Mouse (Mus musculus) forebrain, embryonic 15.5 days (tissue): ENCODE measurements around the gene Rnf4. TPM values are rescaled to one million over a fixed set of nuclear protein-coding genes. Genes with fewer than 3 reads are reported as not detected.

Experiments
- ATAC-seq: fragments of 200-750 bp; cut with Nextera tagmentation; replicated peaks from 2 replicates; pipeline ENCODE4 v1.8.0; 2017; ENCODE audit warnings: mild to moderate bottlenecking, moderate TSS enrichment, moderate library complexity
- H3K27ac ChIP-seq: fragments of 300-500 bp; sonication (generic); replicated peaks from 2 replicates; pipeline ENCODE4 v1.5.1; 2015; ENCODE audit warnings: mild to moderate bottlenecking, inconsistent platforms
- H3K27me3 ChIP-seq: fragments of 300-500 bp; sonication (generic); 2 replicates; pipeline ENCODE4 v1.6.1; 2015; ENCODE audit warnings: inconsistent platforms
- H3K36me3 ChIP-seq: fragments of 300-500 bp; sonication (generic); 2 replicates; pipeline ENCODE4 v1.6.1; 2015; ENCODE audit warnings: mild to moderate bottlenecking, inconsistent platforms
- H3K4me1 ChIP-seq: fragments of 300-500 bp; sonication (generic); 2 replicates; pipeline ENCODE4 v1.6.1; 2015; ENCODE audit warnings: inconsistent platforms
- H3K4me2 ChIP-seq: fragments of 300-500 bp; sonication (generic); replicated peaks from 2 replicates; pipeline ENCODE4 v1.6.1; 2015; ENCODE audit warnings: mild to moderate bottlenecking, inconsistent platforms
- H3K4me3 ChIP-seq: fragments of 300-500 bp; sonication (generic); 2 replicates; pipeline ENCODE4 v1.5.1; 2015; ENCODE audit warnings: mild to moderate bottlenecking, inconsistent platforms
- H3K9ac ChIP-seq: fragments of 300-500 bp; sonication (generic); replicated peaks from 2 replicates; pipeline ENCODE4 v1.6.1; 2015; ENCODE audit warnings: mild to moderate bottlenecking, inconsistent platforms
- H3K9me3 ChIP-seq: fragments of 300-500 bp; sonication (generic); 2 replicates; pipeline ENCODE4 v1.6.1; 2016; ENCODE audit warnings: inconsistent platforms
- WGBS: fragments of 180-500 bp; shearing (Covaris S2); methylation state at CpG from one replicate; pipeline ENCODE4 v1.1.7; 2015; ENCODE audit warnings: mixed read lengths; 5-methylcytosine and 5-hydroxymethylcytosine counted together
- polyA plus RNA-seq: library from polyadenylated mRNA; unstranded; fragments of >200 nt; fragmentation: Nextera tagmentation; extraction: Ambion mirVana; gene quantifications from 2 replicates; pipeline ENCODE4 v1.2.1, GENCODE M21; 2015

Gene Rnf4
- polyA plus RNA-seq, 1 experiment from 2014 or later: 143 TPM

- Histone ChIP-seq H3K9ac (no peak overlapping the region), H3K9me3 (peaks cover 2% of the 10 kb centered on the region; the same call in 1 of the 2 replicates), H3K4me3 (no peak overlapping the region), H3K4me1 (0 out of 2 replicates have a peak, but pooled peaks cover 7% of the 10 kb centered on the region), H3K36me3 (no peaks in the 10 kb centered on the region), H3K27ac (no peak overlapping the region), H3K4me2 (no peak overlapping the region), H3K27me3 (no peaks in the 10 kb centered on the region)
- 99% methylated on average over 2 of the region's 2 CpGs for WGBS
- ATAC-seq: no peak
Observed at GRCm38 (mm10) chr5:34386744-34387143, 50.7 kb downstream of the Rnf4 start.

GRCm38 (mm10) chr5:34393251-34393650 is 57.2 kb downstream of the Rnf4 start:
- no peak for ATAC-seq
- no peaks in the 10 kb centered on the region for H3K36me3 ChIP-seq
- no peak overlapping the region for H3K27ac ChIP-seq
- H3K4me3 ChIP-seq: no peak overlapping the region
- 95% methylated on average over 8 of the region's 8 CpGs for WGBS
- no peak overlapping the region for H3K4me2 ChIP-seq
- no peak overlapping the region for H3K9ac ChIP-seq
- H3K27me3 ChIP-seq: no peaks in the 10 kb centered on the region
- H3K4me1 ChIP-seq: peaks cover 21% of the 10 kb centered on the region
- no peaks in the 10 kb centered on the region; the same call in 1 of the 2 replicates for H3K9me3 ChIP-seq

DNA sequence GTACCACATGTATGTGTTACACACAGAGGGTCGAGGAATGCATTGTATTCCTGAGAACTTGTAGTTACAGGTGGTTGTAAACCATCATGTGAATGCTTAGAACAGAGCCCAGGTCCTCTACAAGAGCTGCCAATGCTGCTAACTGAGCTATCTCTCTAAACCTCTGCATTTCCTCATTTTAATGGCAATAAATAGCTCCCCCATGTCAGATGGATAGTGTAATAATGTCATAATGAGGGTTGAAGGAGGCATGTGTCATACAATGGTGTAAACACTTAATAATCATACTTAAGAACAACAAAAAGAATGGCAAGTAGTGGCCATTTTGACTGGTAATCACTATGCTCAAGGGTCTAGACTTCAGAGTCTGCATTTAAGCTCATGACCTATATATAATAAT is 59.3 kb downstream of the Rnf4 start:
- ATAC-seq: no peak
- H3K27me3 ChIP-seq: no peaks in the 10 kb centered on the region
- 89% methylated on average over 1 of the region's 1 CpGs for WGBS
- no peaks in the 10 kb centered on the region; the same call in 1 of the 2 replicates for H3K9me3 ChIP-seq
- peaks cover 27% of the 10 kb centered on the region for H3K4me1 ChIP-seq
- H3K27ac ChIP-seq: no peak overlapping the region
- no peak overlapping the region for H3K4me2 ChIP-seq
- no peak overlapping the region for H3K9ac ChIP-seq
- no peaks in the 10 kb centered on the region for H3K36me3 ChIP-seq
- no peak overlapping the region for H3K4me3 ChIP-seq

- H3K27me3 ChIP-seq: no peaks in the 10 kb centered on the region
- no peaks in the 10 kb centered on the region; the same call in 1 of the 2 replicates for H3K9me3 ChIP-seq
- no peak for ATAC-seq
- no peak overlapping the region for H3K4me2 ChIP-seq
- H3K27ac ChIP-seq: no peak overlapping the region
- H3K4me3 ChIP-seq: no peak overlapping the region
- 86% methylated on average over 2 of the region's 2 CpGs for WGBS
- peaks cover 27% of the 10 kb centered on the region for H3K4me1 ChIP-seq
- no peak overlapping the region for H3K9ac ChIP-seq
- H3K36me3 ChIP-seq: no peaks in the 10 kb centered on the region
Observed at GRCm38 (mm10) chr5:34395850-34396540, 59.9 kb downstream of the Rnf4 start.

DNA sequence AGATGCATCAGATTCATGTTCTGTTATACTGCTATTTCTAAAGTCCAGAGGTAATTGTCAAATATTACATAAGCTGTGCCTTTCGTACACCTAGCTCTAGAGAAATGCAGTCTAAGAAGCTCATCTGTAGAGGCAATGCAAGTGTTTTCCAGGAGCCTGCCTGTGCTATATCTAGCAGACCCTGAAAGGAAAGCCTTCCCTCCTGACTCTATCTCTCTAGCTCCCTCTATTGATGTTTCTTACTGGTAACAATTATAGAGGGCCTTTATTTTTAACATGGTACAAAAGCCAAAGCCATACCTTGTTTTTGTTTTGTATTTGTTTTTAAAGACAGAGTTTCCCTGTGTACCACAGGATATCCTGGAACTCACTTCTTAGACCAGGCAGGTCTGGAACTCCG is 61.8 kb downstream of the Rnf4 start:
- H3K4me1 ChIP-seq: peaks cover 27% of the 10 kb centered on the region
- no peak for ATAC-seq
- H3K9ac ChIP-seq: no peak overlapping the region
- no peak overlapping the region for H3K4me3 ChIP-seq
- no peaks in the 10 kb centered on the region for H3K27me3 ChIP-seq
- no peaks in the 10 kb centered on the region for H3K36me3 ChIP-seq
- H3K4me2 ChIP-seq: no peak overlapping the region
- H3K27ac ChIP-seq: no peak overlapping the region
- 90% methylated on average over 2 of the region's 2 CpGs for whole genome bisulfite sequencing
- H3K9me3 ChIP-seq: no peaks in the 10 kb centered on the region

- Histone ChIP-seq H3K4me2 (no peak overlapping the region), H3K4me3 (no peak overlapping the region), H3K36me3 (no peaks in the 10 kb centered on the region), H3K9me3 (no peaks in the 10 kb centered on the region), H3K4me1 (peaks cover 30% of the 10 kb centered on the region), H3K27ac (no peak overlapping the region), H3K9ac (no peak overlapping the region), H3K27me3 (no peaks in the 10 kb centered on the region)
- ATAC-seq: no peak
- 74% methylated on average over 1 of the region's 1 CpGs for WGBS
Observed at GRCm38 (mm10) chr5:34398326-34398725, 62.2 kb downstream of the Rnf4 start.

Other genes starting within 250 kb of the Rnf4 start
- 0.19 and 0.34 TPM in 2 replicates for gene Poln, start 166.8 kb upstream of the Rnf4 start, polyA plus RNA-seq
- gene Haus3, start 166.8 kb upstream of the Rnf4 start, polyA plus RNA-seq: 19.1 and 20.9 TPM in 2 replicates
- gene Mxd4, start 148.6 kb upstream of the Rnf4 start, polyA plus RNA-seq: 40.5 and 44.5 TPM in 2 replicates
- 4.7 and 5.3 TPM in 2 replicates for gene Zfyve28, start 47.8 kb upstream of the Rnf4 start, polyA plus RNA-seq
- gene Cfap99, start 47.7 kb upstream of the Rnf4 start, polyA plus RNA-seq: 0.09 TPM in 1 of 2 replicates, not detected in the other
- 16.7 and 17.9 TPM in 2 replicates for gene Fam193a, start 33.6 kb downstream of the Rnf4 start, polyA plus RNA-seq
- gene Tnip2, start 177.7 kb downstream of the Rnf4 start, polyA plus RNA-seq: 6.4 and 7.0 TPM in 2 replicates
- gene Sh3bp2, start 189.5 kb downstream of the Rnf4 start, polyA plus RNA-seq: 21.2 and 24.4 TPM in 2 replicates
- gene Add1, start 237.4 kb downstream of the Rnf4 start, polyA plus RNA-seq: 205 and 222 TPM in 2 replicates